Mouse (Mus musculus) Patski (cell line): ENCODE data around the gene Olfr355. TPM values are rescaled to one million over a fixed set of nuclear protein-coding genes. Genes with fewer than 3 reads are reported as not detected.

ENCODE experiments used
- ATAC-seq: fragments of 100-300 bp; one replicate; pipeline ENCODE4 v1.8.0; 2021
- CTCF ChIA-PET: fragments of 350-600 bp; sonication (Branson Sonifier 250); formaldehyde crosslinking; loops from one replicate; lab custom pipeline; 2022; ENCODE audit warnings: inconsistent platforms; lab: Charles Lee
- POLR2A ChIA-PET: fragments of 350-600 bp; sonication (Branson Sonifier 250); formaldehyde crosslinking; loops from one replicate; lab custom pipeline; 2022; ENCODE audit warnings: antibody characterized with exemption, inconsistent platforms; lab: Charles Lee
- DNase-seq: peaks from one replicate; pipeline ENCODE4 v3.0.0-alpha.2; 2011; ENCODE audit warnings: low read depth, low spot score
- H3K27me3 ChIP-seq: fragments of 371-371 bp; one replicate; pipeline ENCODE4 v1.5.1; 2021
- CTCF ChIP-seq: fragments of 100-300 bp; IDR thresholded peaks from one replicate; pipeline ENCODE4 v1.5.1; 2021
- in situ Hi-C: fragments of 300-500 bp; cut with MboI; formaldehyde crosslinking; loops from 3 replicates; pipeline ENCODE4 v1.11.1; 2018; ENCODE audit warnings: low pct_unique_long_range_greater_than_20kb, mixed read lengths
- polyA plus RNA-seq: library from polyadenylated mRNA; unstranded; gene quantifications from one replicate; pipeline ENCODE4 v1.2.3, GENCODE M21; 2021

Gene Olfr355
- not detected for polyA plus RNA-seq

DNA sequence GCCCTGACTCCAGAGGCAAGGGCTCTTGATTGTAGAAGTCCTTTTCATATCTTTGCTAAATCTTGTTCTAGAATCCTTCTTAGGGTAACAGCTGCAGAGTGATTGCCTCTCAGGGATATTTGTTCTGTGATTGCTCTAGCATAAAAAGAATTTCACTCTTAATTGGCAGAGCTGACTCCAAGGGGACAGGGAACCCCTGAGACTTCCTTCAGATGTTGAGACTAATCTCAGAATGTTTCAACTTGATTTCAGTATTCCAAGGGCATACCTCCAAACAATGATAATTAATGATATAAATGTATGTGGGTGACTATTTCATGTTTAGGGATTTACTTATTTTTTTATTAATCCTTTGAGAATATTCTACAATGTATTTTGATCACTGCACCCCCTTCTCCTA is at the start of gene Olfr355:
Gene Olfr355 (minus strand): TSS at position 101 of the 400 bp plus-strand sequence.
- CTCF ChIA-PET: no interaction called here
- no peak for DNase-seq

DNA sequence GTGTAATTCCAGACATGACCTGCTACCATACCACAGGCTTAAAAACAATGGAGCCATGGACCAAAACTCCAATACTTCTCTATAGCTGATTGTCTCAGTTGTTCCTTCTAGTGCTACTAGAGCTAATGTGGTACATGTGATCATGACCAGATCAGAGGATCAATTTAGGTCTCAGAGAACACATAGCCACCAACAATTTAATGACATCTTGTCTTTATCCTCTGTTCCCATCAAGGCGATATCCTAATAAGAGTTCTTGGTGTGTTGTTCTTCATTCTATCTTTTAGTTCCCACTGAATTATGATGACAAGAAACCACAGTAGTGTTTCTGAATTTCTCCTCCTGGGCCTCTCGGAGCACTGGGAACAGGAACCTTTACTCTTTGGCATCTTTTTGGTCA is 8.1 kb upstream of the Olfr355 start, which contains the start of gene Olfr356:
Gene Olfr356 (plus strand): TSS at position 301 of the 400 bp plus-strand sequence.
- in situ Hi-C loops: no loop called here
- CTCF ChIA-PET: no interaction called here
- POLR2A ChIA-PET: no interaction called here
- H3K27me3 ChIP-seq: no peaks in the 10 kb centered on the region
- no peak for TF ChIP-seq CTCF
- ATAC-seq: no peak
- no peak for DNase-seq

More for the DNA sequence above, at the start of gene Olfr355:
- POLR2A ChIA-PET: no interaction called here
- in situ Hi-C loops: no loop called here
- no peak for TF ChIP-seq CTCF
- no peaks in the 10 kb centered on the region for H3K27me3 ChIP-seq
- no peak for ATAC-seq

DNA sequence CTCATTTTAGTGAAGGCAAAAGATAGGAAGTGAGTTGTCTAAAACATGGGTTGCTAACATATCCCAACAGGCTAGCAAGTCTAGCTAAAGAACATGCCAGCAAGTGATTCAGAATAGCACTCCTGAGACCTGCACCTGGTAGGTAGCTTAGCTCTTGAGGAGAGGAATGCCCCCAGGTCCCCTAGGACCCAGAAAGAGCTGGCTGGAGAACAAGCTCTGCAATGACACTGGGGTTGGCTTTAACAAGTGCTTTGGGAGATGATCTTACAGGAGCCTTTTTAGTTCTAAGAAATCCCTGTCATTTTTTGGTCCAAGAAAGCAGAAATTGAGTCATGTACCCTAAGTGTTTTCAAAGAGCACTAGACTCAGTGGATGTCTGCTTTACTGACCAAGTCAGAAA is 23.3 kb downstream of the Olfr355 start, which contains the start of gene Olfr354:
Gene Olfr354 (plus strand): TSS at position 301 of the 400 bp plus-strand sequence.
- no peak for TF ChIP-seq CTCF

DNA sequence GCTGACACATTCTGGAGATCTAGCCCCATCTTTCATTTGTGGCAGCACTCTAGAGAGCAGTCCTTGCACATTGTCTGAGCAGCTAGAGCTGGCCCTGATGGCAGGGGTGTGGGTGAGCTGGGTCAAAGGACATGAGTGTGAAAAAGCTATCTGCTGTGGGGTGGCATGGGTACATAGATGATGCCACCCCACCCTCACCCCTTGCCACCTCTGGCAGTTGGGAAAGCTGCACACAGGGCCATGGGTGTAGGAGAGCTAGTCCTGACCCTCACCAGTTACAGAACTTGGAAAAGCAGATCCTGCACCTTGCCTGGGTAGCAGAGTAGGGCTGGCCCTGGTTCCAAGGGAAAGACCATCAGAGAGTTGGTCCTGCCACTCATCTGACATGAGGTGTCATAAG is 31.6 kb downstream of the Olfr355 start:
- no peak for TF ChIP-seq CTCF
- in situ Hi-C loops: no loop called here
- ChIA-PET CTCF (no interaction called here), POLR2A (no interaction called here)
- no peaks in the 10 kb centered on the region for H3K27me3 ChIP-seq
- ATAC-seq (no peak), DNase-seq (no peak)

More for the DNA sequence above, 23.3 kb downstream of the Olfr355 start, which contains the start of gene Olfr354:
- CTCF ChIA-PET: no interaction called here
- DNase-seq (no peak), ATAC-seq (no peak)
- in situ Hi-C loops: no loop called here
- POLR2A ChIA-PET: no interaction called here
- H3K27me3 ChIP-seq: no peaks in the 10 kb centered on the region

GRCm38 (mm10) chr2:36892836-36893235 is 35.9 kb downstream of the Olfr355 start, which contains the start of gene Olfr353:
TSS of gene Olfr353 (minus strand) at chr2:36892936.
- DNase-seq (no peak), ATAC-seq (no peak)
- TF ChIP-seq CTCF: no peak
- POLR2A ChIA-PET: no interaction called here
- CTCF ChIA-PET: no interaction called here
- in situ Hi-C loops: no loop called here
- no peaks in the 10 kb centered on the region for H3K27me3 ChIP-seq

Other genes starting within 250 kb of the Olfr355 start
- not detected for gene Olfr346, start 243.1 kb downstream of the Olfr355 start, polyA plus RNA-seq
- gene Olfr347, start 197.0 kb downstream of the Olfr355 start, polyA plus RNA-seq: not detected
- gene Olfr348, start 144.6 kb downstream of the Olfr355 start, polyA plus RNA-seq: not detected
- gene Olfr50, start 138.4 kb downstream of the Olfr355 start, polyA plus RNA-seq: not detected
- gene Olfr3, start 111.9 kb downstream of the Olfr355 start, polyA plus RNA-seq: not detected
- not detected for gene Olfr350, start 82.6 kb downstream of the Olfr355 start, polyA plus RNA-seq
- 0.06 TPM for gene Olfr351, start 66.2 kb downstream of the Olfr355 start, polyA plus RNA-seq
- gene Olfr352, start 60.4 kb downstream of the Olfr355 start, polyA plus RNA-seq: not detected
- gene Olfr353, start 36.0 kb downstream of the Olfr355 start, polyA plus RNA-seq: not detected
- gene Olfr354, start 23.2 kb downstream of the Olfr355 start, polyA plus RNA-seq: not detected
- gene Olfr356, start 8.2 kb upstream of the Olfr355 start, polyA plus RNA-seq: not detected
- not detected for gene Olfr357, start 64.9 kb upstream of the Olfr355 start, polyA plus RNA-seq
- gene Olfr358, start 80.4 kb upstream of the Olfr355 start, polyA plus RNA-seq: not detected
- gene Olfr360, start 136.8 kb upstream of the Olfr355 start, polyA plus RNA-seq: not detected
- gene Olfr361, start 160.4 kb upstream of the Olfr355 start, polyA plus RNA-seq: not detected
- not detected for gene Olfr362, start 189.0 kb upstream of the Olfr355 start, polyA plus RNA-seq
- not detected for gene Olfr364-ps1, start 210.4 kb upstream of the Olfr355 start, polyA plus RNA-seq